Mouse (Mus musculus): ENCODE results near the gene Wnt8b.

- no peak for TF ChIP-seq CTCF (IDR thresholded peaks at IDR 0.05; ENCODE audit: borderline replicate concordance, control insufficient read depth, extremely low read depth, insufficient read depth, low read length, poor library complexity)
- no peak for TF ChIP-seq POLR2A (IDR thresholded peaks at IDR 0.05; ENCODE audit: control insufficient read depth, extremely low read depth, insufficient read depth, low read length, poor library complexity)
Measured at GRCm38 (mm10) chr19:44462141-44462540, 31.1 kb upstream of the Wnt8b start.
